Mouse (Mus musculus): ENCODE measurements at regions not wholly inside any gene's neighbourhood (a gene's known extent, or its start where the extent isn't known, plus 50 kb on each side); places are given as distances from the start of the nearest gene placed in this dataset.

- no peak for DNase-seq (ENCODE audit: low read depth, low spot score)
Observed at GRCm38 (mm10) chr1:88808508-88808907, 106.5 kb upstream of the Arl4c start.

- DNase-seq (ENCODE audit: low read depth, low spot score), result no peak
Observed at GRCm38 (mm10) chr1:88809756-88810155, 107.7 kb upstream of the Arl4c start.

GRCm38 (mm10) chr1:88813200-88813599 lies 111.2 kb upstream of the Arl4c start:
- DNase-seq (ENCODE audit: low read depth, low spot score), result no peak

GRCm38 (mm10) chr1:88816376-88816945 lies 114.4 kb upstream of the Arl4c start:
- no peak for DNase-seq (ENCODE audit: low read depth, low spot score)

GRCm38 (mm10) chr1:88825215-88825614 lies 123.2 kb upstream of the Arl4c start:
- no peak for DNase-seq (ENCODE audit: low read depth, low spot score)

- DNase-seq (ENCODE audit: low read depth, low spot score), result no peak
Observed at GRCm38 (mm10) chr1:88838661-88839274, 136.7 kb upstream of the Arl4c start.

- no peak for DNase-seq (ENCODE audit: low read depth, low spot score)
Observed at GRCm38 (mm10) chr1:88839407-88839976, 137.5 kb upstream of the Arl4c start.

GRCm38 (mm10) chr1:88839977-88840628 lies 138.1 kb upstream of the Arl4c start:
- DNase-seq (ENCODE audit: low read depth, low spot score), result no peak

GRCm38 (mm10) chr1:88840991-88841592 lies 139.1 kb upstream of the Arl4c start:
- DNase-seq (ENCODE audit: low read depth, low spot score), result no peak

GRCm38 (mm10) chr1:88847333-88848091 lies 145.5 kb upstream of the Arl4c start:
- DNase-seq (ENCODE audit: low read depth, low spot score), result no peak

- no peak for DNase-seq (ENCODE audit: low read depth, low spot score)
Observed at GRCm38 (mm10) chr1:88848246-88848645, 146.2 kb upstream of the Arl4c start.

- no peak for DNase-seq (ENCODE audit: low read depth, low spot score)
Observed at GRCm38 (mm10) chr1:88849421-88849820, 147.4 kb upstream of the Arl4c start.

- DNase-seq (ENCODE audit: low read depth, low spot score), result no peak
Observed at GRCm38 (mm10) chr1:88851931-88852330, 149.9 kb upstream of the Arl4c start.

- no peak for DNase-seq (ENCODE audit: low read depth, low spot score)
Observed at GRCm38 (mm10) chr1:88860871-88861589, 159.0 kb upstream of the Arl4c start.

GRCm38 (mm10) chr1:88861590-88861935 lies 159.5 kb upstream of the Arl4c start:
- DNase-seq (ENCODE audit: low read depth, low spot score), result no peak

GRCm38 (mm10) chr1:88865436-88865835 lies 163.4 kb upstream of the Arl4c start:
- no peak for DNase-seq (ENCODE audit: low read depth, low spot score)

GRCm38 (mm10) chr1:88866571-88866970 lies 164.6 kb upstream of the Arl4c start:
- no peak for DNase-seq (ENCODE audit: low read depth, low spot score)

GRCm38 (mm10) chr1:88867138-88867537 lies 165.1 kb upstream of the Arl4c start:
- DNase-seq (ENCODE audit: low read depth, low spot score), result no peak

- DNase-seq (ENCODE audit: low read depth, low spot score), result no peak
Observed at GRCm38 (mm10) chr1:88869885-88870284, 167.9 kb upstream of the Arl4c start.

GRCm38 (mm10) chr1:88875356-88875755 lies 173.3 kb upstream of the Arl4c start:
- no peak for DNase-seq (ENCODE audit: low read depth, low spot score)

GRCm38 (mm10) chr1:88877441-88877840 lies 175.4 kb upstream of the Arl4c start:
- DNase-seq (ENCODE audit: low read depth, low spot score), result no peak
